Mouse (Mus musculus) adrenal gland, postnatal 36 days (tissue): ENCODE data around the gene Irak2. TPM values are rescaled to one million over a fixed set of nuclear protein-coding genes. Genes with fewer than 3 reads are reported as not detected.

Source experiments
- DNase-seq, 2 experiments: peaks; one replicate each; pipeline ENCODE4 v3.0.0; 2021; ENCODE audit warnings: mixed read lengths in 1 of 2
- long read RNA-seq, 2 experiments: library from polyadenylated mRNA; stranded (forward); transcript quantifications; one replicate each; pipeline ENCODE4 v2.0.0; 2021; ENCODE audit warnings: borderline sequencing depth in 2 of 2
- total RNA-seq, 2 experiments: library from RNA; stranded (reverse); gene quantifications; 2 replicates each; pipeline ENCODE4 v1.2.3; 2021

The Irak2 gene
- 10 to 100 TPM; 17.8 to 21.9 TPM for total RNA-seq
- long read RNA-seq, experiment 1, partial matches to known transcripts: 0 of 2 reads
- long read RNA-seq, experiment 1, other reads (novel, unspliced or antisense): 0 of 2 reads
- long read RNA-seq, experiment 2, partial matches to known transcripts: 0 of 3 reads
- long read RNA-seq, experiment 2, other reads (novel, unspliced or antisense): 1 of 3 reads

- peak; percentile 97 for DNase-seq
Measured at GRCm38 (mm10) chr6:113638302-113639040, at the start of gene Irak2. Gene Irak2, plus strand, starts transcription at chr6:113638467.

GRCm38 (mm10) chr6:113592637-113593036 is 45.6 kb upstream of the Irak2 start:
- DNase-seq: no peak

GRCm38 (mm10) chr6:113597945-113598344 is 40.3 kb upstream of the Irak2 start:
- no peak for DNase-seq

- peak; percentile 88 to 89 for DNase-seq
Measured at GRCm38 (mm10) chr6:113599833-113600232, 38.4 kb upstream of the Irak2 start.

GRCm38 (mm10) chr6:113600543-113601139 is 37.6 kb upstream of the Irak2 start, which contains the start of gene Fancd2os:
Gene Fancd2os, minus strand, starts transcription at chr6:113600715.
- DNase-seq: peak; percentile 16 to 27

- DNase-seq: no peak
Measured at GRCm38 (mm10) chr6:113602821-113603220, 35.4 kb upstream of the Irak2 start.

- DNase-seq: no peak
Measured at GRCm38 (mm10) chr6:113603993-113604392, 34.3 kb upstream of the Irak2 start.

GRCm38 (mm10) chr6:113604432-113605223 is 33.6 kb upstream of the Irak2 start, which contains the start of gene Brk1:
Gene Brk1, plus strand, starts transcription at chr6:113604772.
- DNase-seq: peak; percentile 89 to 91

GRCm38 (mm10) chr6:113605224-113605545 is 33.1 kb upstream of the Irak2 start:
- DNase-seq: no peak

- DNase-seq: peak; percentile 46 to 71
Measured at GRCm38 (mm10) chr6:113608871-113609270, 29.4 kb upstream of the Irak2 start.

GRCm38 (mm10) chr6:113609293-113609692 is 29.0 kb upstream of the Irak2 start:
- no peak for DNase-seq

GRCm38 (mm10) chr6:113612258-113612969 is 25.9 kb upstream of the Irak2 start:
- no peak for DNase-seq

GRCm38 (mm10) chr6:113614152-113614551 is 24.1 kb upstream of the Irak2 start:
- no peak for DNase-seq

GRCm38 (mm10) chr6:113614997-113615396 is 23.3 kb upstream of the Irak2 start:
- no peak for DNase-seq

- DNase-seq: no peak
Measured at GRCm38 (mm10) chr6:113615489-113615888, 22.8 kb upstream of the Irak2 start.

GRCm38 (mm10) chr6:113623386-113623785 is 14.9 kb upstream of the Irak2 start:
- no peak for DNase-seq

GRCm38 (mm10) chr6:113623941-113624751 is 14.1 kb upstream of the Irak2 start, which contains the start of gene Vhl:
Gene Vhl, plus strand, starts transcription at chr6:113623959.
- peak; percentile 92 to 94 for DNase-seq

- peak; percentile 28 to 41 for DNase-seq
Measured at GRCm38 (mm10) chr6:113624989-113625770, 13.1 kb upstream of the Irak2 start.

GRCm38 (mm10) chr6:113630322-113630721 is 7.9 kb upstream of the Irak2 start:
- DNase-seq: no peak

- DNase-seq: no peak
Measured at GRCm38 (mm10) chr6:113632863-113633262, 5.4 kb upstream of the Irak2 start.
